8 mouse cellular contexts compared by ENCODE assay signal in the genomic region with DNA sequence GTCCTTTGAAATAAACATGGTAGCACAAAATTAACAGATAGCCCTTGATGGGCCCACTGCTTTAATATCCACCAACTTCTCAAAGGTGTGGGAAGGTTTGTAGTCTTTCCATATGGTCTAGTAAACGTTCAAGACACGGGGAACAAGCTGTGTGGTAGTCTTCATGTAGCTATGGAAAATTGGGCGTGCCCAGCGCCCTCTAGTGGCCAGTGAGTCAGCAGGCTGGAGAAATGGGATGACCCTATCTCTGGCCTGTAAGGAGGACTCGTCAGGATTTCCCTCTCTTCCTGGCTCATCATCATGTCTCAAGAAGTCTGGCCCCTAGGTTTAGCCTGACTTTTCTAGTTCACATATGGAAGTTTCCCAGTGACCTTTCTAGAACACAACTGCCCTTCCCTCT. TPM values are rescaled to one million over a fixed set of nuclear protein-coding genes. Genes with fewer than 3 reads are reported as not detected.
DNase-seq lines count a peak whose midpoint lies in the region; ATAC-seq and TF ChIP-seq lines count a peak whose summit lies in the region.

No protein-coding gene starts in this region.

- H3K27ac ChIP-seq in heart, embryonic 12.5 days (ENCODE audit: poor library complexity, severe bottlenecking) = no peak overlapping the region
- H3K27ac ChIP-seq in bone marrow macrophage, adult 2 months (ENCODE audit: insufficient read depth, low read depth, low read length) = no peak overlapping the region
- H3K27ac ChIP-seq in embryonic facial prominence, embryonic 10.5 days (replicated peaks) = no peak overlapping the region
- H3K27ac ChIP-seq in hindbrain, embryonic 14.5 days = no peak overlapping the region
- H3K27ac ChIP-seq in lung, embryonic 14.5 days (ENCODE audit: low read depth) = no peak overlapping the region

- no peak for ATAC-seq in heart, embryonic 12.5 days (ENCODE audit: insufficient number of reproducible peaks, low FRiP score)
- ATAC-seq in hindbrain, embryonic 14.5 days (ENCODE audit: low FRiP score) = no peak; the same call in 1 of the 2 replicates
- ATAC-seq in lung, embryonic 14.5 days (ENCODE audit: insufficient read depth) = peak; percentile 38; the same call in 1 of the 2 replicates

- DNase-seq in heart, adult 18-20 months = peak; percentile 47 to 78
- DNase-seq in CD4-positive, CD25-positive, alpha-beta regulatory T cell, adult 2 months (ENCODE audit: low read depth, low spot score) = peak; percentile 71
- peak; percentile 66 for DNase-seq in embryonic facial prominence, embryonic 10.5 days (ENCODE audit: low spot score)
- DNase-seq in hindbrain, embryonic 14.5 days (ENCODE audit: low spot score) = peak; percentile 58
- peak; percentile 75 for DNase-seq in lung, embryonic 14.5 days
- peak; percentile 45 for DNase-seq in skeletal muscle tissue, adult 2 months (ENCODE audit: low read depth, low spot score)

- no peak overlapping the region for H3K9ac ChIP-seq in heart, embryonic 12.5 days
- H3K9ac ChIP-seq in hindbrain, embryonic 14.5 days = no peak overlapping the region
- no peak overlapping the region for H3K9ac ChIP-seq in lung, embryonic 14.5 days

- 18% methylated on average over 5 of the region's 5 CpGs for WGBS in heart, embryonic 12.5 days
- 18% methylated on average over 5 of the region's 5 CpGs for WGBS in embryonic facial prominence, embryonic 10.5 days
- 13% methylated on average over 5 of the region's 5 CpGs for WGBS in hindbrain, embryonic 14.5 days
- WGBS in lung, embryonic 14.5 days = 18% methylated on average over 5 of the region's 5 CpGs

- TF ChIP-seq POLR2A in bone marrow macrophage, adult 2 months (IDR thresholded peaks at IDR 0.05; ENCODE audit: borderline replicate concordance, low read depth, low read length) = no peak

- H3K4me3 ChIP-seq in heart, embryonic 12.5 days = no peak overlapping the region
- no peak overlapping the region for H3K4me3 ChIP-seq in bone marrow macrophage, adult 2 months (ENCODE audit: insufficient read depth, low read length)
- H3K4me3 ChIP-seq in embryonic facial prominence, embryonic 10.5 days = no peak overlapping the region
- no peak overlapping the region for H3K4me3 ChIP-seq in hindbrain, embryonic 14.5 days (replicated peaks; ENCODE audit: low read length)
- no peak overlapping the region for H3K4me3 ChIP-seq in lung, embryonic 14.5 days (ENCODE audit: low read depth, low read length)

- no peaks in the 10 kb centered on the region for H3K36me3 ChIP-seq in heart, embryonic 12.5 days
- H3K36me3 ChIP-seq in embryonic facial prominence, embryonic 10.5 days (replicated peaks) = no peaks in the 10 kb centered on the region
- H3K36me3 ChIP-seq in hindbrain, embryonic 14.5 days (replicated peaks; ENCODE audit: control insufficient read depth, insufficient read depth) = peaks cover 3% of the 10 kb centered on the region; the same call in 1 of the 2 replicates
- no peaks in the 10 kb centered on the region for H3K36me3 ChIP-seq in lung, embryonic 14.5 days (ENCODE audit: insufficient read depth)

- no peaks in the 10 kb centered on the region for H3K9me3 ChIP-seq in heart, embryonic 12.5 days (replicated peaks)
- H3K9me3 ChIP-seq in embryonic facial prominence, embryonic 10.5 days = no peaks in the 10 kb centered on the region
- no peaks in the 10 kb centered on the region for H3K9me3 ChIP-seq in hindbrain, embryonic 14.5 days (ENCODE audit: control insufficient read depth, low read length)
- H3K9me3 ChIP-seq in lung, embryonic 14.5 days (ENCODE audit: low read depth, low read length) = no peaks in the 10 kb centered on the region

- H3K4me2 ChIP-seq in heart, embryonic 12.5 days = no peak overlapping the region
- no peak overlapping the region for H3K4me2 ChIP-seq in hindbrain, embryonic 14.5 days (replicated peaks)
- H3K4me2 ChIP-seq in lung, embryonic 14.5 days = no peak overlapping the region

- peak; percentile 93 for TF ChIP-seq CTCF in bone marrow macrophage, adult 2 months (IDR thresholded peaks at IDR 0.05; ENCODE audit: low read depth, low read length)
- TF ChIP-seq CTCF in lung, embryonic 14.5 days (IDR thresholded peaks at IDR 0.05; ENCODE audit: low read depth) = peak; percentile 74

- 0 out of 2 replicates have a peak, but pooled peaks cover 4% of the 10 kb centered on the region for H3K27me3 ChIP-seq in heart, embryonic 12.5 days (replicated peaks)
- no peaks in the 10 kb centered on the region for H3K27me3 ChIP-seq in embryonic facial prominence, embryonic 10.5 days (replicated peaks; ENCODE audit: low read depth, poor library complexity, severe bottlenecking)
- no peaks in the 10 kb centered on the region for H3K27me3 ChIP-seq in hindbrain, embryonic 14.5 days (ENCODE audit: control insufficient read depth, insufficient read depth, low read length)
- no peaks in the 10 kb centered on the region for H3K27me3 ChIP-seq in lung, embryonic 14.5 days (ENCODE audit: insufficient read depth, low read length)

- no peaks in the 10 kb centered on the region for H3K4me1 ChIP-seq in heart, embryonic 12.5 days (replicated peaks)
- H3K4me1 ChIP-seq in bone marrow macrophage, adult 2 months (ENCODE audit: control insufficient read depth, insufficient read depth, low read length) = no peaks in the 10 kb centered on the region
- H3K4me1 ChIP-seq in embryonic facial prominence, embryonic 10.5 days = peaks cover 19% of the 10 kb centered on the region
- H3K4me1 ChIP-seq in hindbrain, embryonic 14.5 days (replicated peaks; ENCODE audit: control insufficient read depth, insufficient read depth, low read length) = no peaks in the 10 kb centered on the region
- no peaks in the 10 kb centered on the region for H3K4me1 ChIP-seq in lung, embryonic 14.5 days (ENCODE audit: insufficient read depth)

RNA-seq across cellular contexts. Expression of a gene that starts 8.8 kb away (rescaled TPM):
- total RNA-seq in heart, adult 18-20 months (2021) = under 1 TPM in 1 of 2 experiments, not detected in 1; 0.15 TPM
- not detected in 2 replicates for polyA plus RNA-seq in heart, embryonic 12.5 days (2016; fragmentation: Nextera tagmentation; extraction: Ambion mirVana)
- not detected in 2 replicates for polyA plus RNA-seq in bone marrow macrophage, adult 2 months (2012; ENCODE audit: insufficient read depth, insufficient read length, missing spikeins)
- polyA plus RNA-seq in embryonic facial prominence, embryonic 10.5 days (2016; fragmentation: Nextera tagmentation; extraction: Ambion mirVana) = not detected in 2 replicates
- polyA plus RNA-seq in hindbrain, embryonic 14.5 days (2014; fragmentation: Nextera tagmentation; extraction: Ambion mirVana) = not detected in 2 replicates
- polyA plus RNA-seq in lung, embryonic 14.5 days (2014; fragmentation: Nextera tagmentation; extraction: Ambion mirVana) = not detected in 2 replicates

RNA-seq across cellular contexts. Expression of a gene that starts 12.5 kb away (rescaled TPM):
- 1 to 10 TPM; 1.5 to 8.6 TPM for total RNA-seq in heart, adult 18-20 months (2021)
- polyA plus RNA-seq in heart, embryonic 12.5 days (2016; fragmentation: Nextera tagmentation; extraction: Ambion mirVana) = 4.1 and 4.9 TPM in 2 replicates
- 14.4 and 14.6 TPM in 2 replicates for polyA plus RNA-seq in bone marrow macrophage, adult 2 months (2012; ENCODE audit: insufficient read depth, insufficient read length, missing spikeins)
- 9.9 TPM in 2 replicates for polyA plus RNA-seq in embryonic facial prominence, embryonic 10.5 days (2016; fragmentation: Nextera tagmentation; extraction: Ambion mirVana)
- 67.3 and 69.4 TPM in 2 replicates for polyA plus RNA-seq in hindbrain, embryonic 14.5 days (2014; fragmentation: Nextera tagmentation; extraction: Ambion mirVana)
- 14.1 and 15.3 TPM in 2 replicates for polyA plus RNA-seq in lung, embryonic 14.5 days (2014; fragmentation: Nextera tagmentation; extraction: Ambion mirVana)

RNA-seq across cellular contexts. Expression of a gene that starts 38.6 kb away (rescaled TPM):
- total RNA-seq in heart, adult 18-20 months (2021) = 100 to 1,000 TPM; 562 to 594 TPM
- 457 and 462 TPM in 2 replicates for polyA plus RNA-seq in heart, embryonic 12.5 days (2016; fragmentation: Nextera tagmentation; extraction: Ambion mirVana)
- 15.1 and 19.2 TPM in 2 replicates for polyA plus RNA-seq in bone marrow macrophage, adult 2 months (2012; ENCODE audit: insufficient read depth, insufficient read length, missing spikeins)
- polyA plus RNA-seq in embryonic facial prominence, embryonic 10.5 days (2016; fragmentation: Nextera tagmentation; extraction: Ambion mirVana) = 119 and 122 TPM in 2 replicates
- 166 and 198 TPM in 2 replicates for polyA plus RNA-seq in hindbrain, embryonic 14.5 days (2014; fragmentation: Nextera tagmentation; extraction: Ambion mirVana)
- polyA plus RNA-seq in lung, embryonic 14.5 days (2014; fragmentation: Nextera tagmentation; extraction: Ambion mirVana) = 106 and 112 TPM in 2 replicates

RNA-seq across cellular contexts. Expression of a gene that starts 46.1 kb away (rescaled TPM):
- 10 to 100 TPM; 28.4 to 28.6 TPM for total RNA-seq in heart, adult 18-20 months (2021)
- 7.7 TPM in 2 replicates for polyA plus RNA-seq in heart, embryonic 12.5 days (2016; fragmentation: Nextera tagmentation; extraction: Ambion mirVana)
- polyA plus RNA-seq in bone marrow macrophage, adult 2 months (2012; ENCODE audit: insufficient read depth, insufficient read length, missing spikeins) = 34.5 and 37.1 TPM in 2 replicates
- polyA plus RNA-seq in embryonic facial prominence, embryonic 10.5 days (2016; fragmentation: Nextera tagmentation; extraction: Ambion mirVana) = 6.1 and 6.4 TPM in 2 replicates
- polyA plus RNA-seq in hindbrain, embryonic 14.5 days (2014; fragmentation: Nextera tagmentation; extraction: Ambion mirVana) = 71.2 and 71.8 TPM in 2 replicates
- polyA plus RNA-seq in lung, embryonic 14.5 days (2014; fragmentation: Nextera tagmentation; extraction: Ambion mirVana) = 4.3 and 4.6 TPM in 2 replicates
